Mouse (Mus musculus) spleen, embryonic (tissue): Measurements from ENCODE around the gene Rln1.

Experiments used
- CTCF ChIA-PET: fragments of 350-600 bp; sonication (Branson Sonifier 250); formaldehyde crosslinking; loops from one replicate; lab custom pipeline; 2022; lab: Charles Lee

The Rln1 gene

GRCm38 (mm10) chr19:29302119-29302518 lies 32.4 kb downstream of the Rln1 start:
- CTCF ChIA-PET = interaction anchor here (0.5 kb wide), 1 partner anchor 44 kb away, joined by 3 read pairs; no protein-coding TSS in a partner anchor

- CTCF ChIA-PET = interaction anchor here (0.5 kb wide), 1 partner anchor 60 kb away, joined by 4 read pairs; no protein-coding TSS in a partner anchor
Measured at GRCm38 (mm10) chr19:29300919-29301318, 33.6 kb downstream of the Rln1 start.

- CTCF ChIA-PET = no interaction called here
Measured at GRCm38 (mm10) chr19:29297366-29297765, 37.1 kb downstream of the Rln1 start.

- CTCF ChIA-PET = no interaction called here
Measured at GRCm38 (mm10) chr19:29296166-29296565, 38.3 kb downstream of the Rln1 start.

GRCm38 (mm10) chr19:29294756-29295155 lies 39.7 kb downstream of the Rln1 start:
- CTCF ChIA-PET = no interaction called here

- CTCF ChIA-PET = no interaction called here
Measured at GRCm38 (mm10) chr19:29292546-29292945, 41.9 kb downstream of the Rln1 start.

- CTCF ChIA-PET = no interaction called here
Measured at GRCm38 (mm10) chr19:29291532-29291931, 42.9 kb downstream of the Rln1 start.

GRCm38 (mm10) chr19:29287863-29288262 lies 46.6 kb downstream of the Rln1 start:
- CTCF ChIA-PET = no interaction called here

- CTCF ChIA-PET = no interaction called here
Measured at GRCm38 (mm10) chr19:29285451-29285869, 49.0 kb downstream of the Rln1 start.
